Mouse (Mus musculus) small intestine, adult 2 months (tissue): ENCODE data around the gene Hipk4.

ENCODE experiments used
- CTCF ChIP-seq: fragments of 200-500 bp; IDR thresholded peaks from 2 replicates; pipeline ENCODE4 v1.5.1; 2012; ENCODE audit warnings: low read depth, mild to moderate bottlenecking, control low read depth, inconsistent platforms, low read length, moderate library complexity, mixed read lengths; ENCODE audit not compliant: insufficient replicate concordance, insufficient read length; ENCODE audit errors: extremely low read depth
- POLR2A ChIP-seq: fragments of 200-500 bp; IDR thresholded peaks from 2 replicates; pipeline ENCODE4 v1.6.1; 2012; ENCODE audit warnings: low read depth, mild to moderate bottlenecking, control low read depth, inconsistent platforms, low read length, moderate library complexity

GRCm38 (mm10) chr7:27486102-27486769 is 36.8 kb upstream of the Hipk4 start:
- TF ChIP-seq CTCF (no peak), POLR2A (no peak)
